Mouse (Mus musculus): ENCODE data around the gene Dap.

DNA sequence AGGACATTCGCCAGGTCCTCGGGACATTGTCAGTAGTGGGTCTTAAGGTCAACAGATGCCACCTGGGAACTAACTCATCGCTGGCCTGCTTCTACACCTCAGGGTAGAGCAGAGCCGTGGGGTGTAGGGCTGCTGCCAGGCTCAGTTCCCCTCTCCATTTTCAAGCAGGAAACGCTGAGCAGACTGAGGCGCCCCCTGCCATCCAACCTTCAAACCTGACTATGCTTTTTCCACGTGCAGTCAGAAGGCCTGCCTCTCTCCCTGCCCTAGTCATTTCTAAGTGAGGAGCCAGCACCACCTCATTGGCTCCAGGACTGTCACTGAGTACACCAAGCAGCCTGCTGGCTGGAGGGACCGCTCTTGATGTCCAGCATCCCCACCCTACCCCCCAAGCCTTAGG is 29.3 kb downstream of the Dap start:
- TF ChIP-seq NRF1 (IDR thresholded peaks at IDR 0.05; ENCODE audit: low read depth, low read length) (no peak), CTCF (conservative IDR thresholded peaks at IDR 0.05 in 1 of 2, IDR thresholded peaks at IDR 0.05 in 1 of 2; ENCODE audit: low read depth in 2 of 2, low read length in 2 of 2) (peak in 1 of 2 experiments; percentile 62; a peak in 2 of 4 replicates), USF1 (IDR thresholded peaks at IDR 0.05; ENCODE audit: low read depth, low read length) (no peak), EP300 (IDR thresholded peaks at IDR 0.05; ENCODE audit: low read length) (no peak), ZMIZ1 (IDR thresholded peaks at IDR 0.05; ENCODE audit: low read depth, low read length) (no peak), MAFK (IDR thresholded peaks at IDR 0.05; ENCODE audit: insufficient replicate concordance, low read length) (peak; percentile 50; the same call in 1 of the 2 replicates)

Data from CH12.LX (cell line).